Mouse (Mus musculus) right cerebral cortex, postnatal 4 days (tissue): Measurements from ENCODE around the gene Chmp5.
"Not testable (repeated sequence)": the region's sequence is repeated elsewhere in the genome, so short reads cannot be mapped to it uniquely, and the experiment has no call there.

Experiments used
- DNase-seq: peaks from one replicate; pipeline ENCODE4 v3.0.0-alpha.2; 2022

Gene Chmp5

GRCm38 (mm10) chr4:40948160-40948708, at the start of gene Chmp5, which contains the start of gene Bag1:
Chmp5 (plus strand) TSS chr4:40948407.
Bag1 (minus strand) TSS chr4:40948294.
- DNase-seq: peak; percentile 97

DNA sequence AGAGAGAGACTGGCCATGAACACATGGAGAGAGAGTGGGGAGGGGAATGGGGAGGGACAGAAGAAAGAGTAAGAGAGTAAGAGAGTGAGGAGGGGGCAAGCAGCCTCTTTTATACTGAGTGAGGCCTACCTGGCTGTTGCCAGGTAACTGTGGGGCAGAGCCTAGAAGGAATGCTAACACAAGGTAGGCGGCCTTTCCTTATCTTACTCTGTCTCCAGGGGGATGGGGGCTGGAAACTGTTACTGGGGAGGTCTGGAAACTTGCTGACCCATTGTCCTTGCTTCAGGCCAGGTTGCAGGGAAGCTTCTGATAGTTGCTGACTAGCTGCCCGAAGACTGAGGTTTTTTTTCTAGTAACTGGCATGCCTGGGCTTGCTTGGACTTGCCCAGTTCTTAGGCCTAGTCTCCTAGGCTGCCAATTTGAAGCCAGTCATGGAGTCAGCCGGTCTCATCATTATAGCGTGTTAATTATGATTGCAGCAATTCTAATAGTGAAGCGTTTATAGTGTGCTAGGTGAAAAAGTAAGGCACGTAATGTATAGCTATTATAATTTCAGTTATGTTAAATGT, 49.6 kb upstream of the Chmp5 start:
- no peak for DNase-seq

- no peak for DNase-seq
These were observed 48.9 kb upstream of the Chmp5 start for GRCm38 (mm10) chr4:40899264-40899663.

- DNase-seq: no peak
These were observed 48.1 kb upstream of the Chmp5 start for GRCm38 (mm10) chr4:40900071-40900470.

DNA sequence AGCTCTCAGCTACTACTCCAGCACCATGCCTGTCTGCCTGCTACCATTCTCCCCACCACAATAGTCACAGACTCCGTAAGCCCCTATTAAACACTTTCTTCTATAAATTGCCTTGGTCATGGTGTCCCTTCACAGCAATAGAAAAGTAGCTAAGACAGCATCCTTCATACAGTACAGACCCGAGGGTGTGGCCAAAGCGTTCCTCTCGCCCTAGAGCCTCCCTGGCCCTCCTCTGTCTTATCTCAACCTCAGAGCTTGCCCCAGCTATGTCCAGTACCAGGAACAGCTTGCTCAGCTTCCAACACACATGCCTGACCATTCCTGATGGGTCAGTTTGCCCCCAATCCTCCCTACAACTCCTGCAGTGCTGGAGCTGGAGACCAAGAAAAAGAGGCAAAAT, 47.6 kb upstream of the Chmp5 start:
- DNase-seq: no peak

DNA sequence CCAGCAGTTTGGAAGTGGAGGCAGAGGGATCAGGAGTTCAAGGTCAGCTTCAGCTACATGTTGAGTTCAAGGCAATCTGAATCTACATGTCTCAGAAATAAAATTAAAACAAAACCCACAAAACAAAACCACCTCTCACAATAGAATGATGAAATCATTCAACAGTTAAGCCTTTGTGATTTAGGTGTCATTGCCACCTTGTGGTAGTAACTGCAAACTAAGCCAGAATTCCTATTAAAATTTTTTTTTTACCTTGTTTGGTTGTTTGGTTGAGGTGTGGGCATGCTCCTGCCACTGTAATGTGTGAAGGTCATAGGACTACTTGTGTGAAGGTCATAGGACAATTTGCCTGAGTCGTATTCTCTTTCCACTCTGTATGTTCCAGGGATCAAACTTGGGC, 41.9 kb upstream of the Chmp5 start:
- no peak for DNase-seq

DNA sequence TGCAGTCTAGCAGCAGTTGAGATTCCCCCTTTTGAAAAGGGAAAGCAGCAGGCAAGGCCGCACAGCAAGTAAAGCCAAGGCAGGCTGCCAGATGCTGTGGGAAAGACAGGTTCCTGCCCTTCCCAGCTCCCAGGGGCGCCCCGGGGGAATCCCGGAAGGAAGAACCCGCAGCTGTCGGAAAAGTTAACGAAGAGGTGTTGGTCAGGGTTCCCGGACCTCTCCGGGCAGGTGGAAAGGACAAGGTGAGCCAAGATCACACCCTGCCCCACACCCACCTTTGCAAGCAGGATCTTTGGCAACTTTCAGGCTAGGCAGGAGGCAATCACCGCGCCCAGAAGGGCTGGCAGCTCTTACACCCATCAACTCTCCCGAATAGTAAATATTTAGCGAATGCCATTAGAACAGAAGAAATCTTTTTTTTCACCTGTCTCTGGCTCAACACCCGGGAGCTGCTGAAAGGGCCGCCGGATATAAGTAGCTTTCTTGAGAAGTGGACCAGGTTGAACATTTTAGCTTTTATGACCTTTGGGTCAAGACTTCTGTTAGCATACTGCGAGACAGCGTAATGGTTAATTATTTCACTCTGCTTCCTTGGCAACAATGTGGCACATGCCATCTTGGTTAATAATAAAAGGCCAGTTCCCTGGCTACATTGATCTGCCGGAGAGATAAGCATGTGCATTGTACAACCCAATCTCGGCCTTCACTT, 39.8 kb upstream of the Chmp5 start:
- peak; percentile 35 for DNase-seq

- no peak for DNase-seq
These were observed 33.8 kb upstream of the Chmp5 start for GRCm38 (mm10) chr4:40914287-40914867.

DNA sequence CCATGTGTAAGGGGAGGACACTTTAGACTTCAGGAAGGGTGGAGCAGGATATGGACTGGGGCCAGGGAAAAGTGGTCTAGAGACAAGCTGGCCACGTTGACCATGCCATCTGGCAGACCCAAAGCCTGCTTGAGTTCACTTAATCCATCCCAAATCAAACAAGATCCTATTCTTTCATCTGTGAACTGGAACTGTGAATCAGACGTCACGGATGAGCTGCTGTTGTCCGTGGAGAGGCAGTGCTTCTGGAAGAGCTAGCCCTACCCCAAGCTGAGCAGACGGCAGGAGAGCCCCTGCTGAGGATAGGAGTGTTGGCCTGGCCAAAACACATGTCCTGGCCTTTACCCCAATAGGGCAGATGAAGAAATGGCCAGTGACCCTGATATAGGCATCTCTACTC, 32.3 kb upstream of the Chmp5 start:
- no peak for DNase-seq

DNA sequence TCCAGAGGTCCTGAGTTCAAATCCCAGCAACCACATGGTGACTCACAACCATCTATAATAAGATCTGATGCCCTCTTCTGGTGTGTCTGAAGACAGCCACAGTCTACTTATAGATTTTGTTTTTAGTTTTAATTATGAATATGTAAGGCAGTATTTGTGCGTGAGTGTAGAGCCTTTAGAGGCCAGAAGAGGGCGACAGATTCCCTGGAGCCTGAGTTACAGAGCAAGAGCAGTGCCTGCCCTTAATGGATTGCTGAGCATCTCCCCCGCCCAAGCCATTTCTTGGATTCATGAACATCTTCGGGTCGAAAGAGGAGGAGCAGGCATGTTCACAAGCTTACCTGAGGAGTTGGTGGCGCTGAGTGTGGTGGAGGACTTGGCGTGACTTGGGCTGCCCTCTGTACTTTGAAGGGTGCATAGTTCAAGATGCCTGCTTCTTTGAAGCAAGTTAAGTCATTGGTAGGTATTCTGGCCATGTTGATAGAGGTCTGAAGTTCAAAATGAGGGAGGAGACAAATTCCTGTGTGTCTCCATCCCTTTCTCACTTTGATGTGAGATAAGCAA, 31.5 kb upstream of the Chmp5 start:
- DNase-seq: no peak

GRCm38 (mm10) chr4:40919785-40920184, 28.4 kb upstream of the Chmp5 start, which contains the start of gene Spink4:
Spink4 (plus strand) TSS chr4:40920052.
- DNase-seq: no peak

- DNase-seq: no peak
These were observed 27.6 kb upstream of the Chmp5 start for GRCm38 (mm10) chr4:40920576-40920975.

- no peak for DNase-seq
These were observed 26.9 kb upstream of the Chmp5 start for GRCm38 (mm10) chr4:40921288-40921687.

DNA sequence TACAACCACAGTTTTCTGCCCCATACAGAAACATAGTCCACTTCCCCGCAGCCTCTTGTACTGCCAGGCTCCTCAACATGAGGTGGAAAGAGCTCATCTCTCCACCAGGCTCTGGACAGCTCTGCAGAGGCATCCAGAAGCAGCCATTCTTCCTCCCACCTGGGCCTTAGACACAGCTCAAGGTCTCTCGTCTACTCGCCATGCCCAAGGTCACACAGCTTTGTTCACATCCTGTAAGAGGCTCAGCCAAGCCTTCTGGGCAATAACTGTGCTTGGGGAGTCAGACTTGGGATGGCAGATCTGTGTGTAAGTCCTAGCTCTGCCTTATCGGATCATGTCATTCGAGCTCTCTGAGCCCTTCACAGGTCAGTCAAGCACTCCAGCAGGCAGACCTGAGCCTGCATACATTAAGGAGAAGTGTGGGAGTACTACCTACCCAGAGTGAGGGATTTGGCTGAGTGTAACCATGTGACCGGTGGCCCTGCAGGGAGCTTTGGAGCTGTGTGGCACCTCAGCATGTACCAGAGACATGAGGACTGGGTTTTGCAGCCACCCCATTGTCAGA, 25.0 kb upstream of the Chmp5 start:
- no peak for DNase-seq

- no peak for DNase-seq
These were observed 22.6 kb upstream of the Chmp5 start for GRCm38 (mm10) chr4:40925568-40925967.

DNA sequence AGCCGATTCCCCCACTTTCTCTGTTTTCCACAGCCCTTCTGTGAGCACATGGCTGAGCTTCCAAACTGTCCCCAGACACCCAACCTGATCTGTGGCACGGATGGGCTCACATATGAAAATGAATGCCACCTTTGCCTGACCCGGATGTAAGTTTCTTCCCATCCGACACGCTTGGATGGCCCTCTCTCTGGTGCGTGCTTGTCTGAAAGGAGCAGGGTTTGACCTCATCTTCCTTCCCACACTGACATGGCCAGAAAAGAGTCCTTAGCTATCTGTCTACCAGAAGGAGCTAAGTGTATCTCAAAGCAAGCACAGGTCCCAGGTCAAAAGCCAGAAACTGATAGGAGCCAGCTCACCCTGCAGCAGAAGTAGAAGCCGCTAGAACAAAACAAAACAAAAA, 19.2 kb upstream of the Chmp5 start:
- no peak for DNase-seq

- no peak for DNase-seq
These were observed 14.5 kb upstream of the Chmp5 start for GRCm38 (mm10) chr4:40933694-40934093.

DNA sequence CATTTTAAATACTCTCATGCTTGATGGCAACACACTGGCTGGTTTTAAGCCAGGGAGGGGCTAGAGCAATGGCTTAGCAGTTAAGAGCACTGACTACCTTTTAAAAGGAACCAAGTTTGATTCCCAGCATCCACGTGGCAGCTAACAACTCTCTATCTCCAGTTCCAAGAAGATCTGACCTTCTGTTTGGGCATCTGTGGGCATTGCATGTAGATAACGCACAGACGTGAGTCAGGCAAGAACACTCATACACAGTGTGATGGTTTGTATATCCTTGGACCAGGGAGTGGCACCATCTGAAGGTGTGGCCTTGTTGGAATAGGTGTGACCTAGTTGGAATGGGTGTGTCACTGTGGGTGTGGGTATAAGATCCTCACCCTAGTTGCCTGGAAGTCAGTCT, 13.8 kb upstream of the Chmp5 start:
- not testable (repeated sequence) for DNase-seq

DNA sequence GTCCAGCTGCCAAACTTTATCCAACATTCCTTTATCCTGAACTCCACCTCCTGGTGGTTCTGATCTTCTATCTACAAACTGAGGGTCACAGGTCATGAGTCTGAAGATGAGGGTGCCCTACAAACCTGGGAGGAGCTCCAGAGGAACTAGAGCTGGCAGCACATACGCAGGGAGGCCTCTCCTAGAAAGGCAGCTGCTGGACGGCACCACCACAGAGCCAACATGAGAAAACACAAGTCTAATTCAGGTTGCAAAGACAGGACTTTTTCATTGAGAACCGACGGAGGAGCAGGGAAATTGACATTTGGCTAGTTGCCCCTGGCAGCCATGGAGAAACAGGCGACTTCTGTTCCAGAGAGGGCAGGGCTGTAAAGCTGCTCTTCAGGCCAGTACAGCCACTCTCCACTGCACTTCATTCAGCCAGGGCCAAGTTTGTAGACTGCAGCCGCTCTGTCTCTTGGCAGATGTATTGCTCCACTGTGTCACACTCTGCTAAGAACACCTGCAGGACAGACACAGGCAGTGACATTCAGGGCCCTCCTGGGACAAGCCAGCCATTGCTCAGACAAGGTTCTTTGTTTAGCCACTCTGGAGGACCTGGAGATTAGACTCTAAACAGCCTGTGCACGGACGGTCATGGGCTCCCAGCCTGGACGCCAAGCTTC, 11.9 kb upstream of the Chmp5 start:
- DNase-seq: peak; percentile 56

DNA sequence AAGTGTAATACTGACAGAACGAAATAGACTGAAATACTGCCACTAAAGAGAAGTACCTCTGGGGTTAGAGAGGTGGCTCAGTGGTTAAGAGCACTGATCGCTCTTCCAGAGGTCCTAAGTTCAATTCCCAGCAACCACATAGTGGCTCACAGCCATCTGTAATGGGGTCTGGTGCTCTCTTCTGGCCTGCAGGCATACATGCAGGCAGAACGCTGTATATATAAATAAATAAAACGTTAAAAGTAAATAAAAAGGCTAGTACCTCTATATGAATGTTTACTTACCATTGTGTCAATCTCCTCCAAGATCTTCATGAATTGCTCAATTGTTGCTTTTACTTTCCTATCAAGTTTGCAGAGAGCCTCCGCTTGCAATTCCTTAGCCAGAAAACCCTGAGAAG, 9.4 kb upstream of the Chmp5 start:
- no peak for DNase-seq

DNA sequence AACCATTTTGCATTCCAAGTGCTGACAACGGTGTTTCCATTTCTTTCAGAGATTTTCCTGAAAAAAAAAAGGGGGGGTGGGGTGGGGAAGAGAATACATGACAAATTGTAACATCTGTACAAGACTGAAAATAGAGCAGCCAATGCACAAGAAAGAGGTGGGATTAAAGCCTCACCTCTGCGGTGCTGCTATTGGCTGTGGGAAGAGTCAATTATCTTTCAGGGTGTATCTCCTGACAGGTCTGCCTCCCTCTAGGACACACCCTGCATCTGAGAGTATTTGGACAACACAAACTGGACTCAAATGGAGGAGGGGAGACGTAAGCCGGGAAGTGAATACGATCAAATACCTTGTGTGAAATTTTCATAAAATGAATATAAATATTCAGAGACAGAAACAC, 4.6 kb upstream of the Chmp5 start:
- DNase-seq: no peak

DNA sequence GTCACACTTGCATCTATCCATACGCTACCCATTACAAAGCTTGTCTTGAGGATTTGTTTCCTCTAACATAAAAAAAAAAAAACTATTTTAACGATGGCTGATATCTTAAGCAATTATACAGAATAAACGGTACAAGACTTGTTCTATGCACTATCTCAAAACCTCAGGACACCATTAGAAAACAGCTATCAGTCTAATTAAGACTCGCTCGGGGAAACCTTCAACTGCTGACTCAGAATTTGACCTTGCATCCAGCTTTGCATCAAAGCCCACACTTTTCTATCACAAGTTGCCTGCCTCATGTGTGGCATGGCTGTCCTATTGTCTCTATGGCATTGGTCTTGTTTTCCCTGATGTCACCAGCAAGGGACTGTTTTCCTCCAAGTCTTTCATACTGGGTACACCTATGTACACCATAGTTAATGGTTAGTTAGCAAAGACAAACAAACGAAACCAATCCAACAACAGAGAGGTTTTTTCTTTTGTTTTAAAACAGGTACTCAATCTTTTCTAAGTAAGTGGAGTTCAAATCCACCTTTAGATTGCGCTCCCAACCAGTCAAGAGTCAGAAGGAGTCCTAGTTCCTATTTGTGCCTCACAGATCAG, 1.6 kb upstream of the Chmp5 start:
- DNase-seq: no peak
